Mouse (Mus musculus): ENCODE data around the gene Bnc2. TPM values are rescaled to one million over a fixed set of nuclear protein-coding genes. Genes with fewer than 3 reads are reported as not detected.

Bnc2 gene
- under 1 TPM; 0.85 to 1.00 TPM for total RNA-seq (2023)

DNA sequence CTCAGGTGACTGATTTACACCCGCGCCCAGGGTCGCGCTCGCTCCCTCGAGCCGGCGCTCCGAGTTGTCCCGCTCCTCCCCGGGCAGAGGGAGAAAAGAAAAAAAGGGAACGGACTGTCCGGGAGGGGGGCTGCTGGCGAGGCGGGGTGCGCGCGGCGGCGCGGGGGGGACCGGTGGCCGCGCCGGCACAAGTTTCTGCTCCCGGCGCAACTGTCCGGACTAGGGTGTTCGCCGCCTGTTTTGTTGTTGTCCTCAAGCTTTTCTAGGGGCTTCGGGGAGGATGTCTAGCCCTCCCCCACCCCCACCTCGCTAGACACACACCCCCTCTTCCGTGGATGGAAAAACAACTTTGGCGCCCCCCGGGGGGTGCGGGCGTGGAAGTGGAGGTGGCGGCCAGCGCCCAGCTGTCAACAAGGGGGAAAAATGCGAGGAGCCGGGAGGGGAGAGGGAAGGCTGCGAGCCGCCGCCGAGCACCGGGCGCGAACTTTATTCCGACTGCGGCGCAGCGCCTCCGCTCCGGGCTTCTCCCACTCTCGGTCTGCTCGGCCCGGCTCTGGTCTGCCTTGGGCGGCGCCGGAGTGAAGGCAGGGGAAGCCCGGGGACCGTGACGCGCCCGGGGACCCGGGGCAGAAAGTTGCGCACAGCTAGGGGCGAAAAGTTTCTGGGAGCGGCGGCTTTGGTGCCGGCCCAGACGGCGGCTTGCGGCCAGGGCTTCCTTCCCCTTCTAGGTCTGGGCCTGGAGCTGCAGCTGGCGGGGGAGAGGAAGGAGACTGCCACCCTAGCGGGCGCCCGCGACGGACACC, at the start of gene Bnc2:
Bnc2 (minus strand) TSS at position 105 of the 803 bp plus-strand sequence.

Other genes with a start within 250 kb of the Bnc2 start
- gene Cntln, start 209.0 kb upstream of the Bnc2 start, total RNA-seq (2023): 1 to 10 TPM; 5.8 to 6.7 TPM

All from monocyte, adult 59 days (primary cell).